Mouse (Mus musculus): Measurements from ENCODE around the gene Tbc1d10a. TPM values are rescaled to one million over a fixed set of nuclear protein-coding genes. Genes with fewer than 3 reads are reported as not detected.

The Tbc1d10a gene
- total and polyA plus RNA-seq, 2 experiments from 2014 or later: 33.1 to 42.0 TPM

GRCm38 (mm10) chr11:4148120-4148519 is 38.5 kb upstream of the Tbc1d10a start:
- Histone ChIP-seq H3K36me3 (ENCODE audit: insufficient read depth) (peaks cover 21% of the 10 kb centered on the region), H3K4me1 (ENCODE audit: insufficient read depth) (no peaks in the 10 kb centered on the region), H3K9me3 (ENCODE audit: low read length) (no peaks in the 10 kb centered on the region), H3K4me3 (ENCODE audit: low read depth, low read length) (no peak overlapping the region), H3K27me3 (ENCODE audit: insufficient read depth, low read length) (no peaks in the 10 kb centered on the region), H3K27ac (ENCODE audit: low read depth, low read length) (no peak overlapping the region), H3K9ac (no peak overlapping the region), H3K4me2 (ENCODE audit: low read depth) (no peak overlapping the region)
- DNase-seq (no peak), ATAC-seq (no peak)
- 94% methylated on average over 5 of the region's 5 CpGs for WGBS
- TF ChIP-seq CTCF (IDR thresholded peaks at IDR 0.05; ENCODE audit: low read depth): no peak

GRCm38 (mm10) chr11:4148536-4149156 is 37.9 kb upstream of the Tbc1d10a start:
- no peaks in the 10 kb centered on the region for H3K9me3 ChIP-seq (ENCODE audit: low read length)
- H3K36me3 ChIP-seq (ENCODE audit: insufficient read depth): peaks cover 16% of the 10 kb centered on the region
- no peak for TF ChIP-seq CTCF (IDR thresholded peaks at IDR 0.05; ENCODE audit: low read depth)
- H3K4me3 ChIP-seq (ENCODE audit: low read depth, low read length): no peak overlapping the region
- H3K4me2 ChIP-seq (ENCODE audit: low read depth): no peak overlapping the region
- H3K4me1 ChIP-seq (ENCODE audit: insufficient read depth): no peaks in the 10 kb centered on the region
- no peak for DNase-seq
- no peaks in the 10 kb centered on the region for H3K27me3 ChIP-seq (ENCODE audit: insufficient read depth, low read length)
- H3K27ac ChIP-seq (ENCODE audit: low read depth, low read length): no peak overlapping the region
- no peak for ATAC-seq
- H3K9ac ChIP-seq: no peak overlapping the region
- 80% methylated on average over 9 of the region's 9 CpGs for WGBS

- no peak overlapping the region for H3K27ac ChIP-seq (ENCODE audit: low read depth, low read length)
- no peak overlapping the region for H3K4me3 ChIP-seq (ENCODE audit: low read depth, low read length)
- TF ChIP-seq CTCF (IDR thresholded peaks at IDR 0.05; ENCODE audit: low read depth): no peak
- DNase-seq (no peak), ATAC-seq (no peak)
- H3K4me1 ChIP-seq (ENCODE audit: insufficient read depth): no peaks in the 10 kb centered on the region
- H3K4me2 ChIP-seq (ENCODE audit: low read depth): no peak overlapping the region
- no peak overlapping the region for H3K9ac ChIP-seq
- H3K9me3 ChIP-seq (ENCODE audit: low read length): no peaks in the 10 kb centered on the region
- H3K27me3 ChIP-seq (ENCODE audit: insufficient read depth, low read length): no peaks in the 10 kb centered on the region
- peaks cover 6% of the 10 kb centered on the region for H3K36me3 ChIP-seq (ENCODE audit: insufficient read depth)
- 90% methylated on average over 6 of the region's 6 CpGs for WGBS
These were observed 36.7 kb upstream of the Tbc1d10a start for GRCm38 (mm10) chr11:4149886-4150285.

- TF ChIP-seq CTCF (IDR thresholded peaks at IDR 0.05; ENCODE audit: low read depth): no peak
- no peaks in the 10 kb centered on the region for H3K36me3 ChIP-seq (ENCODE audit: insufficient read depth)
- H3K9me3 ChIP-seq (ENCODE audit: low read length): no peaks in the 10 kb centered on the region
- DNase-seq: no peak
- no peak overlapping the region for H3K4me3 ChIP-seq (ENCODE audit: low read depth, low read length)
- WGBS: 96% methylated on average over 7 of the region's 7 CpGs
- no peak overlapping the region for H3K27ac ChIP-seq (ENCODE audit: low read depth, low read length)
- no peak overlapping the region for H3K9ac ChIP-seq
- no peaks in the 10 kb centered on the region for H3K4me1 ChIP-seq (ENCODE audit: insufficient read depth)
- H3K27me3 ChIP-seq (ENCODE audit: insufficient read depth, low read length): no peaks in the 10 kb centered on the region
- no peak for ATAC-seq
- H3K4me2 ChIP-seq (ENCODE audit: low read depth): no peak overlapping the region
These were observed 32.9 kb upstream of the Tbc1d10a start for GRCm38 (mm10) chr11:4153694-4154093.

- H3K27me3 ChIP-seq (ENCODE audit: insufficient read depth, low read length): no peaks in the 10 kb centered on the region
- no peak overlapping the region for H3K4me3 ChIP-seq (ENCODE audit: low read depth, low read length)
- WGBS: 85% methylated on average over 5 of the region's 5 CpGs
- no peak for ATAC-seq
- H3K9ac ChIP-seq: no peak overlapping the region
- H3K9me3 ChIP-seq (ENCODE audit: low read length): no peaks in the 10 kb centered on the region
- H3K4me1 ChIP-seq (ENCODE audit: insufficient read depth): peaks cover 9% of the 10 kb centered on the region; the same call in 1 of the 2 replicates
- no peak for TF ChIP-seq CTCF (IDR thresholded peaks at IDR 0.05; ENCODE audit: low read depth)
- no peaks in the 10 kb centered on the region for H3K36me3 ChIP-seq (ENCODE audit: insufficient read depth)
- no peak overlapping the region for H3K4me2 ChIP-seq (ENCODE audit: low read depth)
- H3K27ac ChIP-seq (ENCODE audit: low read depth, low read length): no peak overlapping the region
- no peak for DNase-seq
These were observed 30.9 kb upstream of the Tbc1d10a start for GRCm38 (mm10) chr11:4155641-4156040.

GRCm38 (mm10) chr11:4158676-4159075 is 27.9 kb upstream of the Tbc1d10a start:
- no peak for DNase-seq
- TF ChIP-seq CTCF (IDR thresholded peaks at IDR 0.05; ENCODE audit: low read depth): no peak
- no peaks in the 10 kb centered on the region for H3K9me3 ChIP-seq (ENCODE audit: low read length)
- no peak overlapping the region for H3K27ac ChIP-seq (ENCODE audit: low read depth, low read length)
- H3K4me2 ChIP-seq (ENCODE audit: low read depth): no peak overlapping the region
- no peak overlapping the region for H3K4me3 ChIP-seq (ENCODE audit: low read depth, low read length)
- H3K27me3 ChIP-seq (ENCODE audit: insufficient read depth, low read length): no peaks in the 10 kb centered on the region
- no peak overlapping the region for H3K9ac ChIP-seq
- no peak for ATAC-seq
- 86% methylated on average over 3 of the region's 3 CpGs for WGBS
- H3K4me1 ChIP-seq (ENCODE audit: insufficient read depth): peaks cover 20% of the 10 kb centered on the region; the same call in 1 of the 2 replicates
- H3K36me3 ChIP-seq (ENCODE audit: insufficient read depth): peaks cover 23% of the 10 kb centered on the region

GRCm38 (mm10) chr11:4159808-4160708 is 26.5 kb upstream of the Tbc1d10a start, which contains the start of the genes Ccdc157 and Sf3a1:
Ccdc157 (minus strand) TSS chr11:4160293.
Sf3a1 (plus strand) TSS chr11:4160350.
- no peak for TF ChIP-seq CTCF (IDR thresholded peaks at IDR 0.05; ENCODE audit: low read depth)
- Histone ChIP-seq H3K9ac (peak within 1 kb of the TSS; percentile 91), H3K4me3 (ENCODE audit: low read depth, low read length) (peak within 1 kb of the TSS; percentile 84), H3K4me1 (ENCODE audit: insufficient read depth) (peaks cover 23% of the 10 kb centered on the region), H3K4me2 (ENCODE audit: low read depth) (peak within 1 kb of the TSS; percentile 84), H3K9me3 (ENCODE audit: low read length) (no peaks in the 10 kb centered on the region), H3K36me3 (ENCODE audit: insufficient read depth) (peaks cover 35% of the 10 kb centered on the region), H3K27me3 (ENCODE audit: insufficient read depth, low read length) (no peaks in the 10 kb centered on the region), H3K27ac (ENCODE audit: low read depth, low read length) (peak within 1 kb of the TSS; percentile 97)
- ATAC-seq: peak; percentile 99
- 1% methylated on average over 54 of the region's 54 CpGs for WGBS
- peak; percentile 96 for DNase-seq

All from forebrain, postnatal 0 days (tissue).